Mouse (Mus musculus) heart, embryonic 13.5 days (tissue): ENCODE results near the gene Ppt2. TPM values are rescaled to one million over a fixed set of nuclear protein-coding genes. Genes with fewer than 3 reads are reported as not detected.

Source experiments
- ATAC-seq: fragments of 200-750 bp; cut with Nextera tagmentation; 2 replicates; pipeline ENCODE4 v1.8.0; 2017; ENCODE audit warnings: moderate TSS enrichment; ENCODE audit not compliant: insufficient number of reproducible peaks, low FRiP score, low TSS enrichment; ENCODE audit errors: extremely low read depth
- H3K27ac ChIP-seq: fragments of 300-500 bp; sonication (generic); replicated peaks from 2 replicates; pipeline ENCODE4 v1.5.1; 2015; ENCODE audit warnings: moderate library complexity, mild to moderate bottlenecking, inconsistent platforms
- H3K27me3 ChIP-seq: fragments of 300-500 bp; sonication (generic); replicated peaks from 2 replicates; pipeline ENCODE4 v1.6.1; 2015; ENCODE audit warnings: mild to moderate bottlenecking, inconsistent platforms
- H3K36me3 ChIP-seq: fragments of 300-500 bp; sonication (generic); 2 replicates; pipeline ENCODE4 v1.6.1; 2015; ENCODE audit warnings: mild to moderate bottlenecking, inconsistent platforms
- H3K4me1 ChIP-seq: fragments of 300-500 bp; sonication (generic); 2 replicates; pipeline ENCODE4 v1.6.1; 2015; ENCODE audit warnings: inconsistent platforms
- H3K4me2 ChIP-seq: fragments of 300-500 bp; sonication (generic); 2 replicates; pipeline ENCODE4 v1.6.1; 2015; ENCODE audit warnings: inconsistent platforms, mild to moderate bottlenecking, moderate library complexity
- H3K4me3 ChIP-seq: fragments of 300-500 bp; sonication (generic); 2 replicates; pipeline ENCODE4 v1.5.1; 2015; ENCODE audit warnings: moderate library complexity, mild to moderate bottlenecking, inconsistent platforms
- H3K9ac ChIP-seq: fragments of 300-500 bp; sonication (generic); 2 replicates; pipeline ENCODE4 v1.6.1; 2015; ENCODE audit warnings: inconsistent platforms, mild to moderate bottlenecking, moderate library complexity
- H3K9me3 ChIP-seq: fragments of 300-500 bp; sonication (generic); 2 replicates; pipeline ENCODE4 v1.6.1; 2016; ENCODE audit warnings: inconsistent platforms
- WGBS: fragments of 180-500 bp; shearing (Covaris S2); methylation state at CpG from one replicate; pipeline ENCODE4 v1.1.7; 2015; ENCODE audit warnings: mixed read lengths; 5-methylcytosine and 5-hydroxymethylcytosine counted together
- polyA plus RNA-seq: library from polyadenylated mRNA; unstranded; fragments of >200 nt; fragmentation: Nextera tagmentation; extraction: Ambion mirVana; gene quantifications from 2 replicates; pipeline ENCODE4 v1.2.1, GENCODE M21; 2015

The Ppt2 gene
- 26.1 and 27.6 TPM in 2 replicates for polyA plus RNA-seq

GRCm38 (mm10) chr17:34627943-34628643, at the start of gene Ppt2:
Gene Ppt2, minus strand, starts transcription at chr17:34628510.
- no peak; the same call in 1 of the 2 replicates for ATAC-seq
- H3K36me3 ChIP-seq: peaks cover 25% of the 10 kb centered on the region
- 4% methylated on average over 29 of the region's 29 CpGs for WGBS
- peaks cover 60% of the 10 kb centered on the region for H3K4me1 ChIP-seq
- peak within 1 kb of the TSS; percentile 90 for H3K4me2 ChIP-seq
- H3K4me3 ChIP-seq: peak within 1 kb of the TSS; percentile 80
- peak within 1 kb of the TSS; percentile 90 for H3K9ac ChIP-seq
- H3K27me3 ChIP-seq: peaks cover 47% of the 10 kb centered on the region
- H3K27ac ChIP-seq: peak within 1 kb of the TSS; percentile 96
- no peaks in the 10 kb centered on the region for H3K9me3 ChIP-seq

- H3K27me3 ChIP-seq: peaks cover 83% of the 10 kb centered on the region
- H3K4me2 ChIP-seq: no peak overlapping the region
- no peaks in the 10 kb centered on the region for H3K9me3 ChIP-seq
- H3K27ac ChIP-seq: no peak overlapping the region
- H3K9ac ChIP-seq: no peak overlapping the region
- no peak for ATAC-seq
- H3K4me1 ChIP-seq: peaks cover 39% of the 10 kb centered on the region
- no peak overlapping the region for H3K4me3 ChIP-seq
- WGBS: 71% methylated on average over 12 of the region's 12 CpGs
- no peaks in the 10 kb centered on the region for H3K36me3 ChIP-seq
Observed at GRCm38 (mm10) chr17:34676671-34677070, 48.4 kb upstream of the Ppt2 start.

GRCm38 (mm10) chr17:34676093-34676460, 47.8 kb upstream of the Ppt2 start:
- no peak overlapping the region for H3K4me2 ChIP-seq
- no peak overlapping the region for H3K4me3 ChIP-seq
- H3K4me1 ChIP-seq: peaks cover 39% of the 10 kb centered on the region
- no peaks in the 10 kb centered on the region for H3K36me3 ChIP-seq
- H3K27ac ChIP-seq: no peak overlapping the region
- no peak for ATAC-seq
- H3K9me3 ChIP-seq: no peaks in the 10 kb centered on the region
- H3K27me3 ChIP-seq: peaks cover 89% of the 10 kb centered on the region
- 0 out of 2 replicates have a peak overlapping the region, but pooled peaks have one; percentile 11 for H3K9ac ChIP-seq
- 69% methylated on average over 6 of the region's 6 CpGs for WGBS

- no peak for ATAC-seq
- Histone ChIP-seq H3K36me3 (no peaks in the 10 kb centered on the region), H3K9ac (0 out of 2 replicates have a peak overlapping the region, but pooled peaks have one; percentile 11), H3K4me2 (no peak overlapping the region), H3K27me3 (peaks cover 93% of the 10 kb centered on the region), H3K9me3 (no peaks in the 10 kb centered on the region), H3K27ac (no peak overlapping the region), H3K4me3 (no peak overlapping the region), H3K4me1 (peaks cover 39% of the 10 kb centered on the region)
- WGBS: 49% methylated on average over 13 of the region's 13 CpGs
Observed at GRCm38 (mm10) chr17:34675205-34676092, 47.1 kb upstream of the Ppt2 start.

- H3K4me3 ChIP-seq: no peak overlapping the region
- H3K4me2 ChIP-seq: no peak overlapping the region
- no peaks in the 10 kb centered on the region for H3K9me3 ChIP-seq
- ATAC-seq: no peak
- WGBS: 39% methylated on average over 11 of the region's 11 CpGs
- H3K36me3 ChIP-seq: no peaks in the 10 kb centered on the region
- peaks cover 93% of the 10 kb centered on the region for H3K27me3 ChIP-seq
- no peak overlapping the region for H3K9ac ChIP-seq
- peaks cover 39% of the 10 kb centered on the region for H3K4me1 ChIP-seq
- no peak overlapping the region for H3K27ac ChIP-seq
Observed at GRCm38 (mm10) chr17:34674524-34675204, 46.4 kb upstream of the Ppt2 start.

- H3K27ac ChIP-seq: no peak overlapping the region
- H3K9me3 ChIP-seq: 0 out of 2 replicates have a peak, but pooled peaks cover under 1% of the 10 kb centered on the region
- H3K4me3 ChIP-seq: no peak overlapping the region
- peaks cover 39% of the 10 kb centered on the region for H3K4me1 ChIP-seq
- H3K4me2 ChIP-seq: no peak overlapping the region
- no peaks in the 10 kb centered on the region for H3K36me3 ChIP-seq
- H3K9ac ChIP-seq: no peak overlapping the region
- no peak for ATAC-seq
- H3K27me3 ChIP-seq: peaks cover 88% of the 10 kb centered on the region
- 79% methylated on average over 7 of the region's 7 CpGs for WGBS
Observed at GRCm38 (mm10) chr17:34673139-34673538, 44.8 kb upstream of the Ppt2 start.

- 0 out of 2 replicates have a peak, but pooled peaks cover 5% of the 10 kb centered on the region for H3K9me3 ChIP-seq
- 28% methylated on average over 49 of the region's 49 CpGs for WGBS
- peak overlapping the region; percentile 69 for H3K9ac ChIP-seq
- peaks cover 39% of the 10 kb centered on the region for H3K4me1 ChIP-seq
- peak overlapping the region; percentile 69 for H3K4me2 ChIP-seq
- H3K27me3 ChIP-seq: peaks cover 88% of the 10 kb centered on the region
- H3K36me3 ChIP-seq: no peaks in the 10 kb centered on the region
- no peak overlapping the region for H3K27ac ChIP-seq
- no peak for ATAC-seq
- H3K4me3 ChIP-seq: peak overlapping the region; percentile 44
Observed at GRCm38 (mm10) chr17:34672246-34672792, 44.0 kb upstream of the Ppt2 start.

GRCm38 (mm10) chr17:34671151-34672066, 43.1 kb upstream of the Ppt2 start:
- Histone ChIP-seq H3K27me3 (peaks cover 87% of the 10 kb centered on the region), H3K9ac (peak overlapping the region; percentile 69), H3K4me3 (peak overlapping the region; percentile 44), H3K9me3 (0 out of 2 replicates have a peak, but pooled peaks cover 5% of the 10 kb centered on the region), H3K36me3 (no peaks in the 10 kb centered on the region), H3K4me1 (peaks cover 36% of the 10 kb centered on the region), H3K27ac (no peak overlapping the region), H3K4me2 (peak overlapping the region; percentile 69)
- 11% methylated on average over 93 of the region's 93 CpGs for WGBS
- no peak; the same call in 1 of the 2 replicates for ATAC-seq

GRCm38 (mm10) chr17:34670235-34670634, 41.9 kb upstream of the Ppt2 start, which contains the start of gene Tnxb:
Gene Tnxb, plus strand, starts transcription at chr17:34670535.
- no peak within 1 kb of the TSS for H3K27ac ChIP-seq
- H3K27me3 ChIP-seq: peaks cover 90% of the 10 kb centered on the region
- 56% methylated on average over 7 of the region's 7 CpGs for WGBS
- peak within 1 kb of the TSS; percentile 69 for H3K4me2 ChIP-seq
- peak within 1 kb of the TSS; percentile 69 for H3K9ac ChIP-seq
- peak within 1 kb of the TSS; percentile 44 for H3K4me3 ChIP-seq
- H3K36me3 ChIP-seq: no peaks in the 10 kb centered on the region
- no peak for ATAC-seq
- H3K9me3 ChIP-seq: 0 out of 2 replicates have a peak, but pooled peaks cover 5% of the 10 kb centered on the region
- peaks cover 24% of the 10 kb centered on the region for H3K4me1 ChIP-seq

- Histone ChIP-seq H3K27ac (no peak overlapping the region), H3K4me1 (peaks cover 22% of the 10 kb centered on the region), H3K9ac (no peak overlapping the region), H3K36me3 (no peaks in the 10 kb centered on the region), H3K9me3 (0 out of 2 replicates have a peak, but pooled peaks cover 5% of the 10 kb centered on the region), H3K27me3 (peaks cover 84% of the 10 kb centered on the region), H3K4me3 (no peak overlapping the region), H3K4me2 (no peak overlapping the region)
- 60% methylated on average over 7 of the region's 7 CpGs for WGBS
- ATAC-seq: no peak
Observed at GRCm38 (mm10) chr17:34664472-34664871, 36.2 kb upstream of the Ppt2 start.
